Mouse (Mus musculus): ENCODE measurements around the gene Arhgef2.

DNA sequence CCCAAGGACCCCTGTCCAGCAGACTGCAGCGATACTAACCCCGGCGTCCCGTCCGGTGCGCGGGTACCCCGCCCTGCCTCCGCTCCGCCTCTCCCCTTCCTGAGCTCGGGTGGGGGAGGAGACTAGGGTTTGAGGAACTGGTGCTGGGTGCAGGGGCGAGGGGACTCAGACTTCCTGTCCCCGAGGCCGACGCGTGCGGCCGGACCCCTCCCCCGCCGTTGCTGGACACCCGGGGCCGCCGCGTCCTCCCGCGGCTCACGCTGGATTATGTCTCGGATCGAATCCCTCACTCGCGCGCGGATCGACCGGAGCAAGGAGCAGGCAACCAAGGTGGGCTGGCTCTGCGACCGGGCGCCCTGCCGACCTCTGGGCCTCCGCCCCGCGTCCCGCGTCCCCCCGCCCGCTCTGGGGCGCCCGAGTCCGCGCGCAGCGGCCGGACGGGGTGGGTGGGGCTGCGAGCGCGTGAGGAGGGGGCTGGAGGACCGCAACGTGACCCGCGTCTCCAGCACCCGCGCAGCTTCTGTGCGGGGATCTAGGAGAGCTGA is 15.3 kb downstream of the Arhgef2 start:
- TF ChIP-seq CTCF (IDR thresholded peaks at IDR 0.05; ENCODE audit: borderline replicate concordance, control insufficient read depth, extremely low read depth, insufficient read depth, low read length, poor library complexity) (0 out of 2 replicates have a peak, but pooled peaks have one; percentile 14), POLR2A (IDR thresholded peaks at IDR 0.05; ENCODE audit: control insufficient read depth, extremely low read depth, insufficient read depth, low read length, poor library complexity) (peak; percentile 81)
